Mouse (Mus musculus) mouse trophoblast stem cell (cell line): ENCODE results near the gene C87977.
"Not testable (repeated sequence)": the region's sequence is repeated elsewhere in the genome, so short reads cannot be mapped to it uniquely, and the experiment has no call there.

ENCODE experiments used
- in situ Hi-C, 2 experiments: fragments of 300-500 bp; cut with MseI, MboI; formaldehyde crosslinking; loops; 2 replicates in 1 of 2; 3 replicates in 1 of 2; pipeline ENCODE4 v1.15.1; 2025

Gene C87977

DNA sequence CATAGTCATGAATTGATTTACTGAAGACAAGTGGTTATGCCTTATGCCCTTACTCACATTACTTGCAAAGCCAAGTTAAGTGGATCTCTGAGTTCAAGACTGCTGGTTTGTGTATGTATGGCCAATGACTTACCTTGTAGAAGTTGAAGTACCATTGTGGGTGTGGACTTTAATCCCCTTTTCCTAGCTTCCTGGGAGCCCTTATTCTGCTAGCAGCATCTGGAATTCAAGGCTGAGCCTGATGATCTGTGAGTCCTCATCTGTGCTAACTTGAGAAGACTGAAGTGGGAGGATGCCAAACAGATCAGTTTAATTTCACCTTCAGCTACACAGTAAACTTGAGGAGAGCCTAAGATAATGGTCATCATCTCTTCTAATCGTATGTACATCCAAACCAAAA is at the start of gene C87977:
C87977 (minus strand) TSS at position 101 of the 400 bp plus-strand sequence.
- in situ Hi-C loops = not testable (repeated sequence)

- in situ Hi-C loops = not testable (repeated sequence)
These were observed 41.6 kb upstream of the C87977 start for GRCm38 (mm10) chr4:144254768-144255167.

DNA sequence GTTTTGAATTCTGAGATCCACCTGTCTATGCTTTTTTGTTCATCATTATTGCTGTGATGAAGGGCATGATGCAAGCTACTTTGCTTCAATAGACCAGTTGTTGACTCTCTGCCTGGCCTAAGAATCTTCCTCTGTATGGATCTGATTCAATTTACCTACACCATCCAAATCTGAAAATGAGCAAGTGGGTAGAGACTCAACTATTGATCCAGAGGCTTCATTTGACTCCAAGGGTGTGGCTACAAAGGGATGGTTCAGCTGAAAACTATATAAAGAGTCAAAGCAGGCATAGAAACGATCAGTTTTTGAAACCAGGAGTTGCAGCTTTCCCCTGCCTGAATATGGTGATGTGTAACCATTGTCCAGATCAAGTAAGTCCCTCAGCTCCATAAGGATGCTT is 22.7 kb downstream of the C87977 start, which contains the start of gene Oog2:
Oog2 (plus strand) TSS at position 301 of the 400 bp plus-strand sequence.
- in situ Hi-C loops = loop anchor here in 1 of 2 experiments (5.0 kb wide), 1 partner anchor 373 kb away; the partner anchor contains the start of gene Gm13084

DNA sequence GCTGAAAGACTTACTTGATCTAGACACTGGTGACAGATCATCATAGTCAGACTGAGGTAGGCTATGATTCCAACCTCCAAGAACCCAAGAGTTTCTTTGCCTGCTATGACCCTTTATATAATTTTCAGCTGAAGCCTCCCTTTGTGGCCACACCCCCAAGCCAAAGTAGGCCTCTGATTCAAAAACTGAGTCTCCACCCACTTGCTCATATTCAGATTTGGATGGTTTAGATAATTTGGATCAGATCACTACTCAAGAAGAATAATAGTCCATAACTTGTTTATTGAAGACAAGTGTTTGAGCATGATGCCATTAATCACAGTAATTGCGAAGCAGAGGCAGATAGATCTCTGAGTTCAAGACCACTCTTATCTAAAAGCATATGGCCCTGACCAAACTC is 50.6 kb downstream of the C87977 start, which contains the start of gene Oog3:
Oog3 (minus strand) TSS at position 101 of the 400 bp plus-strand sequence.
- in situ Hi-C loops = no loop called here
